Mouse (Mus musculus): Measurements from ENCODE around the gene Adcy1. TPM values are rescaled to one million over a fixed set of nuclear protein-coding genes. Genes with fewer than 3 reads are reported as not detected.
A peak's percentile ranks its signal among the peaks of the same experiment; 100 is the strongest.

The Adcy1 gene
- polyA plus RNA-seq, 1 experiment from 2014 or later = 8.4 TPM

DNA sequence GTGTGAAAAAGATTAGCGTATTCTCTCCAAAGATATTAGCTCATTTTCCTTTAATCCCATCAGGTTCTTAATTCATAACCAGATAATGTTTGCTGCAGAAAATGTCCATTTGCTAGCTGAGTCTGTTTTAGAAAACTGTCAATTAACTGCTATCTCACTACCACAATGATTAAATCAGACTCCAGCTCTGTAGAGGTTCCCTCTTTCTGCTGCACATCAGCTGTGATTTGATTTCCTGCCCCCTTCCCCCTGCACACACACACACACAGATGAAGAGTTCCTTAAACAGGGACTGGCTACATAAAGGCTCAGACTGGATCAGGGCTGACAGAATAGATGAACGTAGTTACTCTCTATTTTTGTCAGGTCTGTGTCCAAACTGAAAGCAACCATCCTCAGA lies 53.4 kb downstream of the Adcy1 start:
- Histone ChIP-seq H3K36me3 (replicated peaks) (no peaks in the 10 kb centered on the region), H3K4me2 (no peak overlapping the region), H3K9ac (no peak overlapping the region), H3K9me3 (no peaks in the 10 kb centered on the region), H3K27me3 (replicated peaks) (no peaks in the 10 kb centered on the region), H3K4me3 (no peak overlapping the region), H3K4me1 (peaks cover 12% of the 10 kb centered on the region), H3K27ac (no peak overlapping the region)
- ATAC-seq (replicated peaks) = no peak
- 43% methylated on average over 2 of the region's 2 CpGs for WGBS

DNA sequence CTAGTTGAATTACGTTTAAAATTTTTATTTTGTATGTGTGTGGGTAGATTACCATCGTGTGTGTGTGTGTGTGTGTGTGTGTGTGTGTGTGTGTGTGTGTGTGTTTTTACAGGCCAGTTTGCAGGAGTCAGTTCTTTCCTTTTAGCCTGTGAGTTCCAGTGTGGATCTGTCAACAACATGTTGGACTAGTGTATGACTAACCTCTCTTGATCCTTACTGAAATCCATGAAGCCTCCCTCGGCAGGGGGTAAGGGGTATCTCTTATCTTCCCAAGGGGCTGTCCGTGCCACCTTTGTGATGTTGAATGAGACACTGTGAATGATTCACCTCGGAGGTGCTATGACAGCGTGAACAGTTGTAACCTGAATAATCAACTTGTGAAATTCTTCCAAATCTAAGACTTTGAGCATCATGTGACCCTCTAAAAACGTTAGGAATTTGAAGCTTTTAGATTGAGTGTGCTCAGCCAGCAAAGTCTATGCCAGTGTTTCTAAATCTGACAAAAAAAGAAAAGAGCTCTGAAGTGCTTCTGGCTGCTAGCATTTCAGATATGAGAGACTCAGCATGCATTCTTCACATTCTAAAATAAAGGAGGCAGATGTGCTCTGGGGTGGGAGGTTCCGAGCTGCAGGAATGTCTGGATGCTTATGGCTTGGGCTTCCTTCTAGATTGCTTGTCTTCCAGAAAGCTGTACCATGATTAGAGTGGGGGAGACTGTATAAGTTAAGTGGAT lies 66.2 kb downstream of the Adcy1 start:
- H3K4me3 ChIP-seq = no peak overlapping the region
- H3K4me1 ChIP-seq = no peaks in the 10 kb centered on the region
- H3K36me3 ChIP-seq (replicated peaks) = 0 out of 2 replicates have a peak, but pooled peaks cover 3% of the 10 kb centered on the region
- no peaks in the 10 kb centered on the region for H3K27me3 ChIP-seq (replicated peaks)
- 71% methylated on average over 8 of the region's 8 CpGs for WGBS
- H3K4me2 ChIP-seq = no peak overlapping the region
- no peak overlapping the region for H3K27ac ChIP-seq
- no peak overlapping the region for H3K9ac ChIP-seq
- no peaks in the 10 kb centered on the region for H3K9me3 ChIP-seq
- 0 out of 2 replicates have a peak, but pooled peaks have one; percentile 4 for ATAC-seq (replicated peaks)

DNA sequence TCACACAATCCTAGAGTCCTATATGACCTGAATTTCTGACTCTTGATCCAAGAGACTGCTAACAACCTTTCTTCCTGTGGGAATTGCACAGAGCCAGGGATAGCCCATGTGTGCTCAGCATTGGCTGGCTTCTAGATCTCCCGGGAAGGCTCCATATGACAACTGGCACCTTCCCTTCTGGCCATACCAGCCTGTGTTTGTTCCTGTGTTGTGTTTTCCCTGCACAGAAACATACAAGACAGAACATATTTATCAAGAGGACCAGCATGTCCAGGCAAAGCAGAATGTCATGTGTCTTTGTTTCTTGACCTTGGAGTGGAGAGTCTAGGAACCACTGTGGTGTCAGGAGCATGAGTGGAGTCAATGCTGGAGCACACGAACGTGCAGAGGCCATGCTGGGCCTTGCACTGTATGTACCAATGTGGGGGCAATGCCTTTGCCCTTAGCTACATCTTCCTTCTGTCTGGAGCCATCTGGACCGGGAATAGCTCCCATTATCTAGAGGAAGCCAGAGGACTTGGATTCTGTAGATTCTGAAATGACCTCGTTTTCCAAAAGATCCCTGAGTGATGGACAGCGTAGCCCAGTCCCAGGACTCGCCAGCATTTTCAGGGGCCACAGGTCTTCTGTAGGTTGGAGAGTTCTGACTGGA lies 69.6 kb downstream of the Adcy1 start:
- WGBS = 93% methylated on average over 7 of the region's 7 CpGs
- H3K27ac ChIP-seq = no peak overlapping the region
- H3K9ac ChIP-seq = no peak overlapping the region
- no peaks in the 10 kb centered on the region for H3K4me1 ChIP-seq
- H3K4me3 ChIP-seq = no peak overlapping the region
- no peaks in the 10 kb centered on the region for H3K9me3 ChIP-seq
- H3K27me3 ChIP-seq (replicated peaks) = no peaks in the 10 kb centered on the region
- no peak overlapping the region for H3K4me2 ChIP-seq
- 0 out of 2 replicates have a peak, but pooled peaks cover 3% of the 10 kb centered on the region for H3K36me3 ChIP-seq (replicated peaks)
- ATAC-seq (replicated peaks) = no peak

DNA sequence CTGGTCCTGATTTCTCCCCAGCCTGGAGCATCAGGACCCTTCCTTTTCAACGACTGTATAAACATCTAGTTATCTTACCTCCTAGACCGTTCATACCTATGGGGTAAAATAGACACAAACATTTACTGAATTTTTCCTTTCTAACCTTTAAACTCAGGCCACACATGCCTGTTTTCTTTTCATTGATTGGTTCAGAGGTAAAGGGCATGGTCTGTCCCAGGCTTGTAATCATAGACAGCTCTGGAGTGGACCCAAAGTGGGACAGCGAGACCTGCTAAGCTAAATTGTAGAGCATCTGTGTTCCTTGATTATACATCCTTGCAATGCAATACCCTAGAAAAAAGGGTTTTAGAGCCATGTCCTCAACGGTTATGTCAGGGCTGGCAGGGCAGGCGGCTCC lies 70.4 kb downstream of the Adcy1 start:
- no peak for ATAC-seq (replicated peaks)
- Histone ChIP-seq H3K27me3 (replicated peaks) (no peaks in the 10 kb centered on the region), H3K4me3 (no peak overlapping the region), H3K9me3 (no peaks in the 10 kb centered on the region), H3K4me1 (no peaks in the 10 kb centered on the region), H3K36me3 (replicated peaks) (0 out of 2 replicates have a peak, but pooled peaks cover 3% of the 10 kb centered on the region), H3K9ac (no peak overlapping the region), H3K4me2 (no peak overlapping the region), H3K27ac (no peak overlapping the region)
- whole genome bisulfite sequencing = 88% methylated on average over 5 of the region's 5 CpGs

DNA sequence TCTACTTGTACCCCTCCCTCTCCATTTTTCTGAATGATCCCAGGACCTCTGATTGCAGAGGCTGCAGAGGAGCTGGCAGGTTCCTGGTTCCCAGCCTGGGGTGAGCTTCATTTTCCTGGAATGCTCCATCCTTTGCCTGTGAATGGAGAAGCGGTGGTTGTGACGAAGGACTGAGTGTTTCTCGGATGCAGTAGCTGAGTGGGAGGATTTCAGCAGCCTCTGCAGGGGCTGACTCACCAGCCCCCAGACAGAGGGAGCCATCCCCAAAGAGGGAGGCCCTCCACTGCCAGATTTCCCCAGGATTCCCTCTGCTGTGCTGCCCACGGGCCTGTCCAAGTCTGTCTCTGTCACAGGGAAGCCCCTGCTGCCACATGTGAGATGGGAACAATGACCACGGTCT lies 71.0 kb downstream of the Adcy1 start:
- H3K4me1 ChIP-seq = no peaks in the 10 kb centered on the region
- H3K9ac ChIP-seq = no peak overlapping the region
- WGBS = 82% methylated on average over 5 of the region's 5 CpGs

DNA sequence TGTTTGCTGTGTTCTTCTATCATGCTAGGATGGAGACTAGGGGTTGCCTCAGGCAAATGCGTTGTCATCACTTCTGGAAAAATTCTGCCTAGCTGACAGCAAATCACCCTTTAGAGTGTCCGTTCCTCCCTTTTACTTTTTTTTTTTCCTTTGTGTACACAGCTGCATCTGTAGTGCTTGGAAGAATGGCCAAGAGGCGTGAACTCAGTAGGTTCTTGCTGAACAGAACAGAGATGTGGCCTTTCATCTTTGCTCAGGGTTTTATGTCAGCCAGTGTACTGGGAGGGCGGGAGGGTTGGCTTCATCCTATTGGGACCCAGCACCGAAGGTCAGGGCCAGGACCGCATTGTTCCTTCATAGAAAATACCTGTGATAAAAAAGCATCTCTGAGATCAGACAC lies 72.0 kb downstream of the Adcy1 start:
- H3K9ac ChIP-seq = no peak overlapping the region
- no peaks in the 10 kb centered on the region for H3K9me3 ChIP-seq
- H3K27ac ChIP-seq = 0 out of 2 replicates have a peak overlapping the region, but pooled peaks have one; percentile 20
- H3K4me2 ChIP-seq = no peak overlapping the region
- ATAC-seq (replicated peaks) = 0 out of 2 replicates have a peak, but pooled peaks have one; percentile 38
- H3K4me1 ChIP-seq = no peaks in the 10 kb centered on the region
- H3K27me3 ChIP-seq (replicated peaks) = no peaks in the 10 kb centered on the region
- no peak overlapping the region for H3K4me3 ChIP-seq
- WGBS = 69% methylated on average over 6 of the region's 6 CpGs
- 0 out of 2 replicates have a peak, but pooled peaks cover 3% of the 10 kb centered on the region for H3K36me3 ChIP-seq (replicated peaks)

More for the DNA sequence above, 71.0 kb downstream of the Adcy1 start:
- H3K9me3 ChIP-seq = no peaks in the 10 kb centered on the region
- H3K4me3 ChIP-seq = no peak overlapping the region
- ATAC-seq (replicated peaks) = no peak
- no peaks in the 10 kb centered on the region for H3K27me3 ChIP-seq (replicated peaks)
- 0 out of 2 replicates have a peak, but pooled peaks cover 3% of the 10 kb centered on the region for H3K36me3 ChIP-seq (replicated peaks)
- no peak overlapping the region for H3K4me2 ChIP-seq
- no peak overlapping the region for H3K27ac ChIP-seq

DNA sequence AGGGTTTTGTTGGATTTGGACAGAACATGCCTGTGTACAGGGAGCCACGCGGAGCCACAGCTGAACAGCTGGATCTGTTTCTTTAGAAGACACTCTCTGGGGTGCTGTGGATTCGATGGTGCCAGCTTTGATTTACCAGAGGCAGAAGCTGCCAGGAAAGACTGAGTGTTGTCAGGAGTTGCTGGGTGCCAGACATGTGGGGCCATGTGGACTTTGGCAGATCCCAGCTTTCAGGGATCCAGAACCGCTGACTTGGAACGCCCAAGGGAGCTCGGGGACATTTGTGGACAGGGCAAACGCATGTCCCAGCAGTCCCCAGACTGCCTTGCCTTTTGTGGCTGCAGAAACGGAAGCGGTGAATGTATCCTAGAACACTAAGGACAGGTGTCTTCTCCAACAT lies 72.5 kb downstream of the Adcy1 start:
- Histone ChIP-seq H3K27me3 (replicated peaks) (no peaks in the 10 kb centered on the region), H3K27ac (0 out of 2 replicates have a peak overlapping the region, but pooled peaks have one; percentile 20), H3K4me2 (no peak overlapping the region), H3K4me1 (no peaks in the 10 kb centered on the region), H3K9me3 (no peaks in the 10 kb centered on the region), H3K4me3 (no peak overlapping the region), H3K9ac (no peak overlapping the region), H3K36me3 (replicated peaks) (0 out of 2 replicates have a peak, but pooled peaks cover 3% of the 10 kb centered on the region)
- no peak for ATAC-seq (replicated peaks)
- 82% methylated on average over 9 of the region's 9 CpGs for WGBS

DNA sequence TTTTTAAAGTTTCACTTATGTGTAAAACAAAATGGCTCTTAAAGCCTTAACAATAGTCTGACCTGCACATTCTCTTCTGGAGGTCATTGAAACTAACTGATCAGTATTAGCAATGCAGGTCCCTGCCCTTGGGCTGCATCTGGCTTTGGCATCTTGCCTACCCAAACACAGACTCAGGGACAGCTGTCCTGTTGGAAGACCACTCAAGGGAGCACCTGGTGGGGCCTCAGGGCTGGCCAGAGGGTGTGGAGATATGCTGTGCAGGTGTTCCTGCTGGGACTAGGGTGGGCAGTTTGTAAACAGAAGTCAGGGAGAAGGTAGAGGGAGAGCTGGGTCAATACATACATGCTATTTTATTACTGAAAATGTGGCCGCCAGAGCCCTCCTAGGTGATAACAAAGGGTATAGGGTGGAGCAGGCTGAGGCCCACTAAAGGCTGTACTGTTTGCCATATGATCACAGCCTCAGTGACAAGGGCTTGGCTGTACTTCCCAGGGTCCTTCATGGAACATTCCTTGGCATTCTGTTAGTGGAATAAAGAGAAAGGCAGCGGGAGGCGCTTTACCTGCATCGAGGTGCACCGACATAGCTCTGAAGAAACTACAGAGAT lies 73.1 kb downstream of the Adcy1 start:
- H3K9me3 ChIP-seq = no peaks in the 10 kb centered on the region
- 95% methylated on average over 5 of the region's 5 CpGs for WGBS
- no peak overlapping the region for H3K4me3 ChIP-seq
- H3K9ac ChIP-seq = no peak overlapping the region
- H3K27me3 ChIP-seq (replicated peaks) = no peaks in the 10 kb centered on the region
- ATAC-seq (replicated peaks) = no peak
- H3K27ac ChIP-seq = no peak overlapping the region
- H3K36me3 ChIP-seq (replicated peaks) = no peaks in the 10 kb centered on the region
- H3K4me1 ChIP-seq = no peaks in the 10 kb centered on the region
- H3K4me2 ChIP-seq = no peak overlapping the region

DNA sequence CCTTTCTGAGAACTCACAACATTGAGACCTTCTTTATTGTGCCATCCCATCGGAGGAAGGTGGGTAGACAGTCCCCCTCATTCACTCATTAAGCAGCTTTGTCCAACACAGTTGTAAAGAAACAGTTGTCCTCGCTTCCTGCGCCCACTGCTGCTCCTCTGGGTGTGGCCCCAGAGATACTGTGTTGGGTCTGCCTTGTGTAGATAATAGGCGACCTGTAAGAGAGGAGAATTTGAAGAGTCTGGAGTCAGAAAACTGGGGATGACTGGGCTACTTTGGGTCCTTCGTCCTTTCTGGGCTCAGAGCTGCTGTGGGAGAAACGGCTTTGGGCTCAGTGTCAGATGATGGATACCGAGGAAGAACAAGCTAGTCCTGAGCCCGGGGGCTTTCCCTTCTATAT lies 75.1 kb downstream of the Adcy1 start:
- H3K36me3 ChIP-seq (replicated peaks) = no peaks in the 10 kb centered on the region
- no peaks in the 10 kb centered on the region for H3K4me1 ChIP-seq
- no peaks in the 10 kb centered on the region for H3K9me3 ChIP-seq
- no peak overlapping the region for H3K4me2 ChIP-seq
- no peak overlapping the region for H3K27ac ChIP-seq
- no peak overlapping the region for H3K9ac ChIP-seq
- no peaks in the 10 kb centered on the region for H3K27me3 ChIP-seq (replicated peaks)
- WGBS = 92% methylated on average over 8 of the region's 8 CpGs
- no peak for ATAC-seq (replicated peaks)
- H3K4me3 ChIP-seq = no peak overlapping the region

DNA sequence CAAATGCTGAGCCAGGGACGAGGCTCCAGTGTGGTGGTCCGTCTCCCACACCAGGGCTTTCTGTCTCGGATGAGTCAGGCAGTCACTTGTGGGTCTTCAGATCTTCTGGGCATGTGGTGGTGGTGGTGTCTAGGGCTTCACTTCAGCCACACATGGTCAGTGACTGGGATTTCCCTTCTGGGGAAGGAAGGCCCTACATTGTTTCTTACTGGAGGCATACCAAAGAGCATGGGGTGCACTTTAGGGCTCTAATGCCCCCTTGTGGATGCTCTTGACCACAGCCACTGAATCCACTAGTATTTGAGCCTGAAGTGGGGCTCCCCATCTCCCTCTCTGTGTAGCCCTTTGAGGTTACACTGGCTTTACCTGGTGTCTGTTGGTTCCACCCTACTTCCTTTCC lies 77.2 kb downstream of the Adcy1 start:
- no peak overlapping the region for H3K9ac ChIP-seq
- no peak overlapping the region for H3K27ac ChIP-seq
- H3K4me2 ChIP-seq = no peak overlapping the region
- H3K9me3 ChIP-seq = no peaks in the 10 kb centered on the region
- no peak overlapping the region for H3K4me3 ChIP-seq
- no peaks in the 10 kb centered on the region for H3K36me3 ChIP-seq (replicated peaks)
- 88% methylated on average over 3 of the region's 3 CpGs for WGBS
- H3K27me3 ChIP-seq (replicated peaks) = no peaks in the 10 kb centered on the region
- H3K4me1 ChIP-seq = no peaks in the 10 kb centered on the region
- ATAC-seq (replicated peaks) = no peak

DNA sequence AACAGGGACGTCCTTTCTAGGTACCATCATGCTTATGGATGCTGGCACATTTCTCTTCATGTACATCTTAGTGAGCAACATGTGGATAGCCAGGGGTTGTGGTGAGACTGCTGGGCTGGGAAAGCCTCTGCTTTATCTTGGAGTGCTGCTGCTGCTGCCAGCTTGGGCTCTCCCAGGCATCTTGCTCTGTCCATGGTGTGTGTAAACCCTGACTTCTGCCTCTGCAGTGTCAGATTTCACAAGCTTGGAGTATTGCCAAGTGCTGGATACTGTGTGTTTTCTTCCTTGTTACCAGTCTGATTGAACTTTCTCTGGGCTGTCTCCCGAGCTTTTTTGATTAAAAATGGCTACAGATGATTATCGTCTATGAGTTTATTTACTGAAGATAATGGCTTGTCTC lies 79.4 kb downstream of the Adcy1 start:
- no peak for ATAC-seq (replicated peaks)
- H3K4me2 ChIP-seq = no peak overlapping the region
- H3K27ac ChIP-seq = no peak overlapping the region
- H3K4me3 ChIP-seq = no peak overlapping the region
- H3K9me3 ChIP-seq = no peaks in the 10 kb centered on the region
- no peak overlapping the region for H3K9ac ChIP-seq
- no peaks in the 10 kb centered on the region for H3K36me3 ChIP-seq (replicated peaks)
- H3K4me1 ChIP-seq = no peaks in the 10 kb centered on the region
- 63% methylated on average over 3 of the region's 3 CpGs for WGBS
- no peaks in the 10 kb centered on the region for H3K27me3 ChIP-seq (replicated peaks)

DNA sequence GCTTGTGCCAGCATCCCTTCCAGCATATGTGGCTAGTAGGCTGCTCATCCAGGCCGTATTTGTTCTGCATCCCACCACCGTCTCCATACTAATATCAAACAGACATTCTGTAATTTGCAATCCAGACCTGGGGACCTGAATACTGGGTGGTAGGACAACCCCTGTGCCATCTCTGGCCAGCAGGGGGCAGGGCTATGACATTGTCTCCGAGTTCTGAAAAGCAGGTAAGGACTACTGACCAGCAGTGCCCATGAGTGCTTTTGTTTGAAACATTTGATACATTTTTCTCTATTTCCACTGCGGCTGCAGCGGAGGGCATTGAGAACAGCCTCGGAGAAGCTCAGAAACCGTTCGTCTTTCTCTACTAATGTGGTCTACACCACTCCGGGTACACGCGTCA lies 81.1 kb downstream of the Adcy1 start:
- Histone ChIP-seq H3K36me3 (replicated peaks) (no peaks in the 10 kb centered on the region), H3K4me2 (no peak overlapping the region), H3K9me3 (no peaks in the 10 kb centered on the region), H3K9ac (no peak overlapping the region), H3K4me3 (no peak overlapping the region), H3K27ac (no peak overlapping the region), H3K27me3 (replicated peaks) (no peaks in the 10 kb centered on the region), H3K4me1 (no peaks in the 10 kb centered on the region)
- no peak for ATAC-seq (replicated peaks)
- WGBS = 91% methylated on average over 11 of the region's 11 CpGs

Data from midbrain, embryonic 15.5 days (tissue).